Comparison of ENCODE assay signal across 7 mouse cellular contexts in genomic region chr14:61427095-61427494, GRCm38 (mm10). TPM values are rescaled to one million over a fixed set of nuclear protein-coding genes. Genes with fewer than 3 reads are reported as not detected.
DNase-seq lines count a peak whose midpoint lies in the region; ATAC-seq and TF ChIP-seq lines count a peak whose summit lies in the region.
"Not testable (repeated sequence)": the region's sequence is repeated elsewhere in the genome, so short reads cannot be mapped to it uniquely, and the experiment has no call there.

No protein-coding gene starts in this region.

- not testable (repeated sequence) for H3K27ac ChIP-seq in ES-E14 (ENCODE audit: insufficient read depth, low read depth, low read length, poor library complexity, severe bottlenecking); stomach, postnatal 0 days (replicated peaks)

- WGBS in stomach, postnatal 0 days, result 34% methylated on average over 4 of the region's 8 CpGs

- ATAC-seq in CD4-positive, CD25-positive, alpha-beta regulatory T cell, adult 4 months, result peak; percentile 87
- peak; percentile 67 for ATAC-seq in inflammation-experienced regulatory T-cells, adult 6 months
- not testable (repeated sequence) for ATAC-seq in stomach, postnatal 0 days (ENCODE audit: low FRiP score, low TSS enrichment)

- not testable (repeated sequence) for H3K4me2 ChIP-seq in stomach, postnatal 0 days (replicated peaks; ENCODE audit: low read depth)

- TF ChIP-seq CTCF in stomach, postnatal 0 days (IDR thresholded peaks at IDR 0.05; ENCODE audit: low read depth), result not testable (repeated sequence)

- not testable (repeated sequence) for H3K36me3 ChIP-seq in ES-E14 (ENCODE audit: control insufficient read depth, insufficient read depth, low read length, poor library complexity, severe bottlenecking); stomach, postnatal 0 days (ENCODE audit: control insufficient read depth, insufficient read depth, low read length)

- H3K4me3 ChIP-seq in ES-E14 (ENCODE audit: insufficient read depth in 1 of 2, low read depth in 1 of 2, low read length in 2 of 2, poor library complexity in 1 of 2, severe bottlenecking in 1 of 2); stomach, postnatal 0 days (ENCODE audit: low read depth, low read length): not testable (repeated sequence)

- DNase-seq in A20 (ENCODE audit: low read depth, low spot score) (peak; percentile 45), ES-E14 (ENCODE audit: low read depth, low spot score) (peak; percentile 19), ZHBTc4 (ENCODE audit: low read depth, low spot score) (peak; percentile 24)
- peak; percentile 8 to 19 for DNase-seq in lung, adult 18-20 months
- DNase-seq in stomach, postnatal 0 days (ENCODE audit: low spot score), result peak; percentile 30

- in situ Hi-C loops in ES-E14 (cut with MboI; ENCODE audit: low sequenced_read_pairs in 2 of 2, unreplicated experiment in 2 of 2), result not testable (repeated sequence)

- peaks cover 2 to 11% of the 10 kb centered on the region in 2 experiments; a peak in 2 of 4 replicates for H3K4me1 ChIP-seq in ES-E14 (ENCODE audit: control insufficient read depth in 2 of 2, insufficient read depth in 2 of 2, low read length in 2 of 2, poor library complexity in 1 of 2)
- H3K4me1 ChIP-seq in stomach, postnatal 0 days (replicated peaks; ENCODE audit: control insufficient read depth, insufficient read depth), result not testable (repeated sequence)

- not testable (repeated sequence) for H3K9ac ChIP-seq in ES-E14 (ENCODE audit: insufficient read depth, low read depth, low read length, poor library complexity, severe bottlenecking); stomach, postnatal 0 days (ENCODE audit: low read length)

- H3K9me3 ChIP-seq in ES-E14 (ENCODE audit: control insufficient read depth, insufficient read depth, low read depth, low read length); stomach, postnatal 0 days (ENCODE audit: control insufficient read depth, low read length): not testable (repeated sequence)

- not testable (repeated sequence) for TF ChIP-seq EP300 in stomach, postnatal 0 days (optimal IDR thresholded peaks at IDR 0.05)

- not testable (repeated sequence) for H3K27me3 ChIP-seq in stomach, postnatal 0 days (ENCODE audit: control insufficient read depth, insufficient read depth, low read length)

RNA-seq across cellular contexts. Expression of gene Kpna3, which starts 12.6 kb away (rescaled TPM):
- 10 to 100 TPM; 30.6 to 35.1 TPM for polyA plus RNA-seq in CD4-positive, CD25-positive, alpha-beta regulatory T cell, adult 4 months (2017; shearing (Covaris generic))
- total RNA-seq in ES-E14 (2012; rRNA removed), result 38.0 and 51.7 TPM in 2 replicates
- polyA plus RNA-seq in inflammation-experienced regulatory T-cells, adult 6 months (2017; shearing (Covaris generic)), result 10 to 100 TPM; 34.2 to 58.5 (median 40.3) TPM
- 20.3 and 21.2 TPM in 2 replicates for polyA plus RNA-seq in stomach, postnatal 0 days (2015; fragmentation: Nextera tagmentation; extraction: Ambion mirVana)
